Mouse (Mus musculus) T-helper 2 cell (primary cell): ENCODE measurements at regions not wholly inside any gene's neighbourhood (a gene's known extent, or its start where the extent isn't known, plus 50 kb on each side); places are given as distances from the start of the nearest gene placed in this dataset.

Experiments
- in situ Hi-C: fragments of 300-600 bp; cut with MboI, MseI; formaldehyde crosslinking; loops from one replicate; pipeline ENCODE4 v1.15.1; 2025; ENCODE audit warnings: high pct_unique_total_duplicates

GRCm38 (mm10) chr16:47354279-47354678, 856.0 kb upstream of the Nectin3 start:
- in situ Hi-C loops: no loop called here

- in situ Hi-C loops: no loop called here
Measured at GRCm38 (mm10) chr16:47394398-47394797, 889.1 kb upstream of the Dppa4 start.

- in situ Hi-C loops: loop anchor here (25.0 kb wide), 1 partner anchor 1430 kb away; the partner anchor contains the start of gene Retnla
Measured at GRCm38 (mm10) chr16:47407067-47407466, 876.5 kb upstream of the Dppa4 start.

GRCm38 (mm10) chr16:47418680-47419252, 864.8 kb upstream of the Dppa4 start:
- in situ Hi-C loops: loop anchor here (25.0 kb wide), 1 partner anchor 1419 kb away; the partner anchor contains the start of gene Retnla

- in situ Hi-C loops: no loop called here
Measured at GRCm38 (mm10) chr16:47445083-47445482, 838.5 kb upstream of the Dppa4 start.

GRCm38 (mm10) chr16:47475441-47476081, 808.0 kb upstream of the Dppa4 start:
- in situ Hi-C loops: no loop called here

GRCm38 (mm10) chr16:47482071-47482470, 801.5 kb upstream of the Dppa4 start:
- in situ Hi-C loops: no loop called here

- in situ Hi-C loops: no loop called here
Measured at GRCm38 (mm10) chr16:47488525-47488924, 795.0 kb upstream of the Dppa4 start.

- in situ Hi-C loops: no loop called here
Measured at GRCm38 (mm10) chr16:47525857-47526256, 757.7 kb upstream of the Dppa4 start.

- in situ Hi-C loops: no loop called here
Measured at GRCm38 (mm10) chr16:47526613-47527012, 756.9 kb upstream of the Dppa4 start.

- in situ Hi-C loops: no loop called here
Measured at GRCm38 (mm10) chr16:47536524-47536923, 747.0 kb upstream of the Dppa4 start.

- in situ Hi-C loops: no loop called here
Measured at GRCm38 (mm10) chr16:47551101-47551500, 732.4 kb upstream of the Dppa4 start.

- in situ Hi-C loops: no loop called here
Measured at GRCm38 (mm10) chr16:47568051-47568450, 715.5 kb upstream of the Dppa4 start.

- in situ Hi-C loops: no loop called here
Measured at GRCm38 (mm10) chr16:47599476-47599875, 684.1 kb upstream of the Dppa4 start.
